Mouse (Mus musculus): ENCODE data around the gene Ttbk1.

The Ttbk1 gene

DNA sequence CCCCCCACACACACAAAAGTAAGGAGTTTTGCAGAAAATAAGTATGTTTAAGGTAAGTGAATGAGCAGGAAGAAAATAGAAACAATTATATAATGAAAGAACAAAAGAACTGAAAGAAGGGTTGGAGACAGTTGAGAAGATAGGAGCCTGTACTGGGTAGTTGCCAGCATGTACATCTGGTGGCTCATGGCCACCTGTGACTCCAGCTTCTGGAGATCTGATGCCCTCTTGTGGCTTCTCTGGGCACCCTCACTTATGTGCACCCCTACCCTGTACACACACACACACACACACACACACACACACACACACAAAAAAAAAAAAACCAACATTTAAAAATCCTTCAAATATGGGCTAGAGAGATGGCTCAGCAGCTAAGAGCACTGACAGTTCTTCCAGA lies 67.8 kb downstream of the Ttbk1 start:
- no peak for DNase-seq (ENCODE audit: extremely low spot score, low spot score)

GRCm38 (mm10) chr17:46418628-46419027 lies 68.8 kb downstream of the Ttbk1 start:
- no peak for DNase-seq (ENCODE audit: extremely low spot score, low spot score)

GRCm38 (mm10) chr17:46408478-46408877 lies 79.0 kb downstream of the Ttbk1 start:
- no peak for DNase-seq (ENCODE audit: extremely low spot score, low spot score)

- no peak for DNase-seq (ENCODE audit: extremely low spot score, low spot score)
Measured at GRCm38 (mm10) chr17:46394631-46395030, 92.8 kb downstream of the Ttbk1 start.

DNA sequence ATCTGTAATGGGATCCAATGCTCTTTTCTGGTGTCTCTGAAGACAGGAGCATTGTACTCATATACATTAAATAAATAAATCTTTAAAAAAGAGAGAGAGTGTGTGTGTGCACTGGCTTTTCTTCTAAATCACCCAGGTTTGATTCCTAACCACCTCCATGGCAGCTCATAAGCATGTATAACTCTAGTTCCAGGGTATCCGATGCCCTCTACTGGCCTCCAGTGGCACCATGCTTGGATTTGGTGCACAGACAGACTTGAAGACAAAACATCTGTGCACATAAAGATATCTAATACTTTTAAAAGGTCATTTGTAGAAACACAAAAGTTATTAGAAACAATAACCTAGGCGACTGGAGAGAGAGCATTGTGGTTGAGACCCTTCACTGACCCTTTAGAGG lies 94.5 kb downstream of the Ttbk1 start:
- peak; percentile 19 for DNase-seq (ENCODE audit: extremely low spot score, low spot score)

Data from neural tube, embryonic 10.5 days (tissue).